Mouse (Mus musculus) forebrain, embryonic 13.5 days (tissue): ENCODE data around the gene Agbl3. TPM values are rescaled to one million over a fixed set of nuclear protein-coding genes. Genes with fewer than 3 reads are reported as not detected.

ENCODE experiments used
- ATAC-seq: fragments of 200-750 bp; cut with Nextera tagmentation; 2 replicates; pipeline ENCODE4 v1.8.0; 2017
- H3K27ac ChIP-seq: fragments of 300-500 bp; sonication (generic); 2 replicates; pipeline ENCODE4 v1.5.1; 2015; ENCODE audit warnings: inconsistent platforms, mild to moderate bottlenecking, moderate library complexity
- H3K27me3 ChIP-seq: fragments of 300-500 bp; sonication (generic); 2 replicates; pipeline ENCODE4 v1.6.1; 2015; ENCODE audit warnings: mild to moderate bottlenecking, inconsistent platforms
- H3K36me3 ChIP-seq: fragments of 300-500 bp; sonication (generic); 2 replicates; pipeline ENCODE4 v1.6.1; 2015; ENCODE audit warnings: mild to moderate bottlenecking, inconsistent platforms; ENCODE audit not compliant: poor library complexity, severe bottlenecking
- H3K4me1 ChIP-seq: fragments of 300-500 bp; sonication (generic); 2 replicates; pipeline ENCODE4 v1.6.1; 2015; ENCODE audit warnings: inconsistent platforms
- H3K4me2 ChIP-seq: fragments of 300-500 bp; sonication (generic); 2 replicates; pipeline ENCODE4 v1.6.1; 2015; ENCODE audit warnings: inconsistent platforms, mild to moderate bottlenecking, moderate library complexity
- H3K4me3 ChIP-seq: fragments of 300-500 bp; sonication (generic); 2 replicates; pipeline ENCODE4 v1.5.1; 2015; ENCODE audit warnings: mild to moderate bottlenecking, inconsistent platforms
- H3K9ac ChIP-seq: fragments of 300-500 bp; sonication (generic); 2 replicates; pipeline ENCODE4 v1.6.1; 2015; ENCODE audit warnings: mild to moderate bottlenecking, inconsistent platforms
- H3K9me3 ChIP-seq: fragments of 300-500 bp; sonication (generic); replicated peaks from 2 replicates; pipeline ENCODE4 v1.6.1; 2016; ENCODE audit warnings: inconsistent platforms
- WGBS: fragments of 180-500 bp; shearing (Covaris S2); methylation state at CpG from one replicate; pipeline ENCODE4 v1.1.7; 2015; 5-methylcytosine and 5-hydroxymethylcytosine counted together
- polyA plus RNA-seq: library from polyadenylated mRNA; unstranded; fragments of >200 nt; fragmentation: Nextera tagmentation; extraction: Ambion mirVana; gene quantifications from 2 replicates; pipeline ENCODE4 v1.2.1, GENCODE M21; 2015

Gene Agbl3
- polyA plus RNA-seq, 1 experiment from 2014 or later: 6.2 TPM

GRCm38 (mm10) chr6:34877509-34878321 is 97.5 kb downstream of the Agbl3 start, which contains the start of gene Cyren:
Gene Cyren (minus strand): TSS chr6:34878060.
- Histone ChIP-seq H3K9ac (peak within 1 kb of the TSS; percentile 88), H3K36me3 (peaks cover 39% of the 10 kb centered on the region), H3K4me2 (peak within 1 kb of the TSS; percentile 73), H3K9me3 (no peaks in the 10 kb centered on the region), H3K4me3 (peak within 1 kb of the TSS; percentile 75), H3K4me1 (peaks cover 12% of the 10 kb centered on the region), H3K27me3 (no peaks in the 10 kb centered on the region), H3K27ac (peak within 1 kb of the TSS; percentile 88)
- ATAC-seq: peak; percentile 96
- under 1% methylated on average over 56 of the region's 56 CpGs for WGBS

GRCm38 (mm10) chr6:34879101-34879740 is 99.0 kb downstream of the Agbl3 start:
- no peak overlapping the region for H3K4me2 ChIP-seq
- no peak overlapping the region for H3K27ac ChIP-seq
- no peak for ATAC-seq
- WGBS: 92% methylated on average over 16 of the region's 16 CpGs
- no peaks in the 10 kb centered on the region for H3K27me3 ChIP-seq
- no peaks in the 10 kb centered on the region for H3K9me3 ChIP-seq
- peaks cover 38% of the 10 kb centered on the region for H3K36me3 ChIP-seq
- H3K4me3 ChIP-seq: no peak overlapping the region
- no peak overlapping the region for H3K9ac ChIP-seq
- H3K4me1 ChIP-seq: peaks cover 12% of the 10 kb centered on the region

- Histone ChIP-seq H3K9ac (no peak overlapping the region), H3K36me3 (peaks cover 40% of the 10 kb centered on the region), H3K4me1 (peaks cover 12% of the 10 kb centered on the region), H3K4me2 (no peak overlapping the region), H3K27me3 (no peaks in the 10 kb centered on the region), H3K4me3 (no peak overlapping the region), H3K27ac (no peak overlapping the region), H3K9me3 (no peaks in the 10 kb centered on the region)
- 57% methylated on average over 6 of the region's 6 CpGs for WGBS
- ATAC-seq: no peak
Measured at GRCm38 (mm10) chr6:34879911-34880475, 99.8 kb downstream of the Agbl3 start.

GRCm38 (mm10) chr6:34884724-34885123 is 104.5 kb downstream of the Agbl3 start:
- Histone ChIP-seq H3K27me3 (no peaks in the 10 kb centered on the region), H3K4me1 (peaks cover 15% of the 10 kb centered on the region), H3K4me2 (no peak overlapping the region), H3K9ac (no peak overlapping the region), H3K9me3 (no peaks in the 10 kb centered on the region), H3K36me3 (peaks cover 73% of the 10 kb centered on the region), H3K4me3 (no peak overlapping the region), H3K27ac (no peak overlapping the region)
- no peak for ATAC-seq
- 93% methylated on average over 7 of the region's 7 CpGs for WGBS

- Histone ChIP-seq H3K4me2 (no peak overlapping the region), H3K9me3 (no peaks in the 10 kb centered on the region), H3K4me3 (no peak overlapping the region), H3K4me1 (peaks cover 15% of the 10 kb centered on the region), H3K36me3 (peaks cover 74% of the 10 kb centered on the region), H3K9ac (peak overlapping the region; percentile 43; the same call in 1 of the 2 replicates), H3K27me3 (no peaks in the 10 kb centered on the region), H3K27ac (peak overlapping the region; percentile 57)
- peak; percentile 89 for ATAC-seq
- 21% methylated on average over 6 of the region's 6 CpGs for WGBS
Measured at GRCm38 (mm10) chr6:34887131-34887850, 107.1 kb downstream of the Agbl3 start.

GRCm38 (mm10) chr6:34889185-34889584 is 109.0 kb downstream of the Agbl3 start:
- H3K4me2 ChIP-seq: no peak overlapping the region
- H3K9ac ChIP-seq: no peak overlapping the region
- no peak for ATAC-seq
- peaks cover 15% of the 10 kb centered on the region for H3K4me1 ChIP-seq
- WGBS: 57% methylated on average over 4 of the region's 4 CpGs
- H3K36me3 ChIP-seq: peaks cover 80% of the 10 kb centered on the region
- no peak overlapping the region for H3K4me3 ChIP-seq
- H3K27ac ChIP-seq: no peak overlapping the region
- no peaks in the 10 kb centered on the region for H3K9me3 ChIP-seq
- no peaks in the 10 kb centered on the region for H3K27me3 ChIP-seq

- Histone ChIP-seq H3K9me3 (no peaks in the 10 kb centered on the region), H3K4me2 (no peak overlapping the region), H3K27ac (no peak overlapping the region), H3K4me3 (no peak overlapping the region), H3K9ac (no peak overlapping the region), H3K36me3 (peaks cover 83% of the 10 kb centered on the region), H3K4me1 (no peaks in the 10 kb centered on the region), H3K27me3 (no peaks in the 10 kb centered on the region)
- ATAC-seq: no peak
- WGBS: 88% methylated on average over 7 of the region's 7 CpGs
Measured at GRCm38 (mm10) chr6:34895569-34895968, 115.3 kb downstream of the Agbl3 start.

- no peaks in the 10 kb centered on the region for H3K27me3 ChIP-seq
- no peaks in the 10 kb centered on the region for H3K4me1 ChIP-seq
- no peak overlapping the region for H3K9ac ChIP-seq
- H3K27ac ChIP-seq: no peak overlapping the region
- ATAC-seq: no peak
- no peak overlapping the region for H3K4me2 ChIP-seq
- no peaks in the 10 kb centered on the region for H3K9me3 ChIP-seq
- H3K36me3 ChIP-seq: peaks cover 83% of the 10 kb centered on the region
- H3K4me3 ChIP-seq: no peak overlapping the region
- 58% methylated on average over 16 of the region's 16 CpGs for WGBS
Measured at GRCm38 (mm10) chr6:34896168-34896780, 116.0 kb downstream of the Agbl3 start.

GRCm38 (mm10) chr6:34899127-34899526 is 118.9 kb downstream of the Agbl3 start:
- Histone ChIP-seq H3K27me3 (no peaks in the 10 kb centered on the region), H3K4me3 (no peak overlapping the region), H3K36me3 (peaks cover 78% of the 10 kb centered on the region), H3K9me3 (no peaks in the 10 kb centered on the region), H3K4me2 (no peak overlapping the region), H3K4me1 (no peaks in the 10 kb centered on the region), H3K9ac (no peak overlapping the region), H3K27ac (no peak overlapping the region)
- 96% methylated on average over 2 of the region's 2 CpGs for WGBS
- ATAC-seq: no peak

- Histone ChIP-seq H3K27me3 (no peaks in the 10 kb centered on the region), H3K27ac (no peak overlapping the region), H3K4me1 (no peaks in the 10 kb centered on the region), H3K4me2 (no peak overlapping the region), H3K36me3 (peaks cover 75% of the 10 kb centered on the region), H3K9ac (no peak overlapping the region), H3K4me3 (no peak overlapping the region), H3K9me3 (no peaks in the 10 kb centered on the region)
- WGBS: 62% methylated on average over 2 of the region's 2 CpGs
- ATAC-seq: no peak
Measured at GRCm38 (mm10) chr6:34900990-34901389, 120.8 kb downstream of the Agbl3 start.

GRCm38 (mm10) chr6:34901911-34902444 is 121.7 kb downstream of the Agbl3 start:
- no peaks in the 10 kb centered on the region for H3K9me3 ChIP-seq
- H3K27ac ChIP-seq: no peak overlapping the region
- H3K9ac ChIP-seq: no peak overlapping the region
- WGBS: 78% methylated on average over 9 of the region's 9 CpGs
- peaks cover 80% of the 10 kb centered on the region for H3K36me3 ChIP-seq
- no peaks in the 10 kb centered on the region for H3K4me1 ChIP-seq
- no peak overlapping the region for H3K4me3 ChIP-seq
- no peak for ATAC-seq
- no peak overlapping the region for H3K4me2 ChIP-seq
- no peaks in the 10 kb centered on the region for H3K27me3 ChIP-seq
